Mouse (Mus musculus): ENCODE results near the gene Magi2.

DNA sequence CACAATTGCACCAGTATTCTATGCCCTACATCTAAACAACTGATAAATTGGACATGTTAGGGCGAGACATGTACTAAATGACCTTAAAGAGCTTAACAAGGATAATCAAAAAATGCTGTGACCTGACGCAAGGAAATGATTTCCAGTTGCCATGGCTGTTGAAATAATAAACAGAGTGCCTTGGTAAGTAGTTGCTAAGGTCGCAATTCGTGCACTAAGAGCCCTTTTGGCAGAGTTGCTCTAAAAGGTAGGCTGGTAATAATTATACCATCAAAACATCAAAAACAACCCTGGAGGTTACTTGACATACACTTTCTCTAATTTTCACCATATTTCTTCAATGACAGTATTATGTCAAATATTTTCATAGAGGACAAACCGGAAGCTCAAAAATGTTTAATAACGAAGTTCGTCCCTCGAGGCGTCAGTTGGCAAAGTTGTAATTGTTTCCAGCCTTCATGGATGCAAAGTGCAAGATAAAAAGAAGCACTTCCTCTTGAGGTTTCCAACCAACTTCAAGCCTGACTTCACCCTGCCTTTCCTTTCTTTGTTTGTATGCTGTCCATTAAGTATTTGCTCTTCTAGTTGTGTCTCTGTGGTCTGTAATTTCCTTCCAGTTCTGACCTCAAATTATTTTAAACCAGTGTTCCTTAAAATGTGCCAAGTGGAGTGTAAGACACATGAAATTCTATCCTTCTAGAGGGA lies 853.9 kb downstream of the Magi2 start:
- TF ChIP-seq CTCF (IDR thresholded peaks at IDR 0.05; ENCODE audit: control insufficient read depth, insufficient read depth, insufficient read length) (no peak), CEBPB (IDR thresholded peaks at IDR 0.05; ENCODE audit: low read depth) (no peak)

Measured in C2C12 (cell line).